Mouse (Mus musculus): ENCODE results near the gene Dand5.

Gene Dand5

GRCm38 (mm10) chr8:84771000-84771687 is 51.5 kb downstream of the Dand5 start:
- no peak for DNase-seq (ENCODE audit: low spot score in 2 of 2)

- DNase-seq (ENCODE audit: low spot score in 2 of 2), result no peak
These were observed 52.3 kb downstream of the Dand5 start for GRCm38 (mm10) chr8:84770100-84770953.

- no peak for DNase-seq (ENCODE audit: low spot score in 2 of 2)
These were observed 53.3 kb downstream of the Dand5 start for GRCm38 (mm10) chr8:84769324-84769723.

- no peak for DNase-seq (ENCODE audit: low spot score in 2 of 2)
These were observed 54.1 kb downstream of the Dand5 start for GRCm38 (mm10) chr8:84768343-84769095.

- DNase-seq (ENCODE audit: low spot score in 2 of 2), result no peak
These were observed 55.4 kb downstream of the Dand5 start for GRCm38 (mm10) chr8:84767221-84767620.

GRCm38 (mm10) chr8:84766422-84766821 is 56.2 kb downstream of the Dand5 start:
- no peak for DNase-seq (ENCODE audit: low spot score in 2 of 2)

GRCm38 (mm10) chr8:84765629-84766028 is 57.0 kb downstream of the Dand5 start:
- no peak for DNase-seq (ENCODE audit: low spot score in 2 of 2)
